Mouse (Mus musculus): Measurements from ENCODE around the gene Clic1. TPM values are rescaled to one million over a fixed set of nuclear protein-coding genes. Genes with fewer than 3 reads are reported as not detected.

Gene Clic1
- total and polyA plus RNA-seq, 3 experiments: 32.5 to 44.4 (median 33.1) TPM

- TF ChIP-seq CTCF (IDR thresholded peaks at IDR 0.05) (peak; percentile 64), EP300 (IDR thresholded peaks at IDR 0.05; ENCODE audit: insufficient read depth, low read depth, low read length) (no peak)
- no peaks in the 10 kb centered on the region for H3K4me1 ChIP-seq (ENCODE audit: control insufficient read depth, insufficient read depth, low read length)
- H3K9ac ChIP-seq (ENCODE audit: low read depth, low read length): no peak overlapping the region
- WGBS: 31% methylated on average over 13 of the region's 13 CpGs
- H3K36me3 ChIP-seq (ENCODE audit: control insufficient read depth, insufficient read depth, low read length): no peaks in the 10 kb centered on the region
- H3K27me3 ChIP-seq (ENCODE audit: control insufficient read depth, insufficient read depth, low read length): no peaks in the 10 kb centered on the region
- no peak overlapping the region for H3K4me3 ChIP-seq
- no peak for DNase-seq
- intact Hi-C loops (cut with DNase I): loop anchor here (1.0 kb wide), 1 partner anchor 85 kb away; no protein-coding TSS in a partner anchor
- H3K27ac ChIP-seq: no peak overlapping the region
- H3K79me2 ChIP-seq (replicated peaks; ENCODE audit: control insufficient read depth, insufficient read depth, low read length): no peaks in the 10 kb centered on the region
Measured at GRCm38 (mm10) chr17:35105740-35106389, 56.1 kb downstream of the Clic1 start.

GRCm38 (mm10) chr17:35106522-35106921 is 56.8 kb downstream of the Clic1 start:
- no peaks in the 10 kb centered on the region; the same call in 1 of the 2 replicates for H3K4me1 ChIP-seq (ENCODE audit: control insufficient read depth, insufficient read depth, low read length)
- no peak overlapping the region for H3K4me3 ChIP-seq
- no peak for DNase-seq
- no peak for TF ChIP-seq EP300 (IDR thresholded peaks at IDR 0.05; ENCODE audit: insufficient read depth, low read depth, low read length)
- TF ChIP-seq POLR2A (IDR thresholded peaks at IDR 0.05; ENCODE audit: insufficient read depth, low read depth, low read length): no peak
- no peak for TF ChIP-seq CTCF (IDR thresholded peaks at IDR 0.05)
- intact Hi-C loops (cut with DNase I): loop anchor here (1.0 kb wide), 1 partner anchor 85 kb away; no protein-coding TSS in a partner anchor
- H3K36me3 ChIP-seq (ENCODE audit: control insufficient read depth, insufficient read depth, low read length): no peaks in the 10 kb centered on the region
- H3K27ac ChIP-seq: no peak overlapping the region
- H3K27me3 ChIP-seq (ENCODE audit: control insufficient read depth, insufficient read depth, low read length): no peaks in the 10 kb centered on the region
- H3K79me2 ChIP-seq (replicated peaks; ENCODE audit: control insufficient read depth, insufficient read depth, low read length): no peaks in the 10 kb centered on the region
- no peak overlapping the region for H3K9ac ChIP-seq (ENCODE audit: low read depth, low read length)
- 64% methylated on average over 3 of the region's 3 CpGs for WGBS

DNA sequence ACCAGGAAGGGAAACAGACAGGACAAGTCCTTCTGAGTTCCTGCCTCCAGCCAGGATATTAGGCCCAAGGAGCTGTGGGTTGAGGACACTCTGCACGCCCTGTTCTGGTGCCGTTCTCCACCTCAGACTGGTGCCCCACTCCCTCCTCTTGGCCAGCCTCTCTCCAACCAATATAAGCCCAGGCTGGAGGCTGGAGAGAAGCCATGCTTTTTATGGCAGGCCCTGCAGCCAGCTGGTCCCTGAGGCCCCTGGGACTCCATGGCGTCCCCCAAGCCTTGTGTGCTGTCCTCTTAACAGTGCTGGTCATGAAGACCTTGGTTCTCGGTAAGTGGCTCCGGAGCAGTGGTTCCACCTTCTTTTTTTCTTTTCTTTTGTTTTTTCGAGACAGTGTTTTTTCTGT is 58.3 kb downstream of the Clic1 start, which contains the start of gene Ly6g5c:
Ly6g5c (plus strand) TSS at position 183 of the 400 bp plus-strand sequence.
- H3K4me1 ChIP-seq (ENCODE audit: control insufficient read depth, insufficient read depth, low read length): peaks cover 2% of the 10 kb centered on the region
- no peaks in the 10 kb centered on the region for H3K36me3 ChIP-seq (ENCODE audit: control insufficient read depth, insufficient read depth, low read length)
- no peak within 1 kb of the TSS for H3K27ac ChIP-seq
- intact Hi-C loops (cut with DNase I): no loop called here
- no peak for DNase-seq
- H3K27me3 ChIP-seq (ENCODE audit: control insufficient read depth, insufficient read depth, low read length): no peaks in the 10 kb centered on the region
- no peak within 1 kb of the TSS for H3K4me3 ChIP-seq
- no peak within 1 kb of the TSS for H3K9ac ChIP-seq (ENCODE audit: low read depth, low read length)
- TF ChIP-seq POLR2A (IDR thresholded peaks at IDR 0.05; ENCODE audit: insufficient read depth, low read depth, low read length) (no peak), EP300 (IDR thresholded peaks at IDR 0.05; ENCODE audit: insufficient read depth, low read depth, low read length) (no peak), CTCF (IDR thresholded peaks at IDR 0.05) (no peak)
- 73% methylated on average over 6 of the region's 6 CpGs for WGBS
- H3K79me2 ChIP-seq (replicated peaks; ENCODE audit: control insufficient read depth, insufficient read depth, low read length): no peaks in the 10 kb centered on the region

Other genes with a start within 250 kb of the Clic1 start
Only the 30 nearest of the 46 such genes appear.
- 10 to 100 TPM; 38.0 to 42.6 TPM for gene Ehmt2, start 151.5 kb upstream of the Clic1 start, total RNA-seq (2021)
- 61.6 and 64.0 TPM in 2 replicates for gene Ehmt2, start 151.5 kb upstream of the Clic1 start, polyA plus RNA-seq (2012; rRNA removed)
- gene Slc44a4, start 135.5 kb upstream of the Clic1 start, total RNA-seq (2021): not detected
- 1.1 TPM in 1 of 2 replicates, not detected in the other for gene Slc44a4, start 135.5 kb upstream of the Clic1 start, polyA plus RNA-seq (2012; rRNA removed)
- 10 to 100 TPM; 14.5 TPM for gene Neu1, start 118.7 kb upstream of the Clic1 start, total RNA-seq (2021)
- gene Neu1, start 118.7 kb upstream of the Clic1 start, polyA plus RNA-seq (2012; rRNA removed): 22.0 and 23.6 TPM in 2 replicates
- gene Hspa1b, start 90.7 kb upstream of the Clic1 start, total RNA-seq (2021): 10 to 100 TPM in 1 of 2 experiments, 1 to 10 TPM in 1; 2.9 to 11.2 TPM
- 2.0 and 6.3 TPM in 2 replicates for gene Hspa1b, start 90.7 kb upstream of the Clic1 start, polyA plus RNA-seq (2012; rRNA removed)
- gene Gm20481, start 80.1 kb upstream of the Clic1 start, total RNA-seq (2021): not detected
- not detected in 2 replicates for gene Gm20481, start 80.1 kb upstream of the Clic1 start, polyA plus RNA-seq (2012; rRNA removed)
- gene Hspa1a, start 77.8 kb upstream of the Clic1 start, total RNA-seq (2021): 1 to 10 TPM; 3.3 to 9.8 TPM
- 3.0 and 5.9 TPM in 2 replicates for gene Hspa1a, start 77.8 kb upstream of the Clic1 start, polyA plus RNA-seq (2012; rRNA removed)
- 10 to 100 TPM in 1 of 2 experiments, 1 to 10 TPM in 1; 8.3 to 10.9 TPM for gene Hspa1l, start 77.3 kb upstream of the Clic1 start, total RNA-seq (2021)
- gene Hspa1l, start 77.3 kb upstream of the Clic1 start, polyA plus RNA-seq (2012; rRNA removed): 3.6 and 6.6 TPM in 2 replicates
- 10 to 100 TPM; 17.3 to 21.3 TPM for gene Lsm2, start 68.1 kb upstream of the Clic1 start, total RNA-seq (2021)
- 50.7 and 58.0 TPM in 2 replicates for gene Lsm2, start 68.1 kb upstream of the Clic1 start, polyA plus RNA-seq (2012; rRNA removed)
- 10 to 100 TPM; 27.0 to 28.5 TPM for gene Vars, start 49.0 kb upstream of the Clic1 start, total RNA-seq (2021)
- 32.7 and 39.2 TPM in 2 replicates for gene Vars, start 49.0 kb upstream of the Clic1 start, polyA plus RNA-seq (2012; rRNA removed)
- 10 to 100 TPM; 10.0 to 10.9 TPM for gene Vwa7, start 33.4 kb upstream of the Clic1 start, total RNA-seq (2021)
- gene Vwa7, start 33.4 kb upstream of the Clic1 start, polyA plus RNA-seq (2012; rRNA removed): 7.5 and 10.2 TPM in 2 replicates
- gene Sapcd1, start 21.9 kb upstream of the Clic1 start, total RNA-seq (2021): not detected
- 0.20 and 0.67 TPM in 2 replicates for gene Sapcd1, start 21.9 kb upstream of the Clic1 start, polyA plus RNA-seq (2012; rRNA removed)
- gene Msh5, start 3.2 kb upstream of the Clic1 start, total RNA-seq (2021): under 1 TPM; 0.23 to 0.29 TPM
- gene Msh5, start 3.2 kb upstream of the Clic1 start, polyA plus RNA-seq (2012; rRNA removed): 1.00 and 1.2 TPM in 2 replicates
- gene Ddah2, start 9.1 kb downstream of the Clic1 start, total RNA-seq (2021): 10 to 100 TPM; 20.0 to 20.5 TPM
- 31.4 and 40.8 TPM in 2 replicates for gene Ddah2, start 9.1 kb downstream of the Clic1 start, polyA plus RNA-seq (2012; rRNA removed)
- under 1 TPM; 0.34 to 0.55 TPM for gene Ly6g6c, start 15.4 kb downstream of the Clic1 start, total RNA-seq (2021)
- gene Ly6g6c, start 15.4 kb downstream of the Clic1 start, polyA plus RNA-seq (2012; rRNA removed): 0.23 and 0.64 TPM in 2 replicates
- gene Mpig6b, start 16.2 kb downstream of the Clic1 start, total RNA-seq (2021): 1 to 10 TPM in 1 of 2 experiments, under 1 TPM in 1; 0.31 to 2.4 TPM
- 0.32 and 1.4 TPM in 2 replicates for gene Mpig6b, start 16.2 kb downstream of the Clic1 start, polyA plus RNA-seq (2012; rRNA removed)
- not detected for gene Ly6g6e, start 26.9 kb downstream of the Clic1 start, total RNA-seq (2021)
- gene Ly6g6e, start 26.9 kb downstream of the Clic1 start, polyA plus RNA-seq (2012; rRNA removed): 0.41 TPM in 1 of 2 replicates, not detected in the other
- under 1 TPM in 1 of 2 experiments, not detected in 1; 0.61 TPM for gene Ly6g6d, start 28.1 kb downstream of the Clic1 start, total RNA-seq (2021)
- gene Ly6g6d, start 28.1 kb downstream of the Clic1 start, polyA plus RNA-seq (2012; rRNA removed): 1.3 and 1.6 TPM in 2 replicates
- gene Ly6g6f, start 35.6 kb downstream of the Clic1 start, total RNA-seq (2021): not detected
- gene Ly6g6f, start 35.6 kb downstream of the Clic1 start, polyA plus RNA-seq (2012; rRNA removed): 0.27 TPM in 1 of 2 replicates, not detected in the other
- gene Abhd16a, start 39.3 kb downstream of the Clic1 start, total RNA-seq (2021): 10 to 100 TPM; 53.2 to 62.5 TPM
- 95.7 and 98.2 TPM in 2 replicates for gene Abhd16a, start 39.3 kb downstream of the Clic1 start, polyA plus RNA-seq (2012; rRNA removed)
- gene Ly6g5c, start 58.3 kb downstream of the Clic1 start, total RNA-seq (2021): not detected
- not detected in 2 replicates for gene Ly6g5c, start 58.3 kb downstream of the Clic1 start, polyA plus RNA-seq (2012; rRNA removed)
- under 1 TPM in 1 of 2 experiments, not detected in 1; 0.36 TPM for gene Ly6g5b, start 65.5 kb downstream of the Clic1 start, total RNA-seq (2021)
- gene Ly6g5b, start 65.5 kb downstream of the Clic1 start, polyA plus RNA-seq (2012; rRNA removed): 0.23 and 0.35 TPM in 2 replicates
- 1 to 10 TPM; 6.8 to 8.5 TPM for gene Gpank1, start 71.5 kb downstream of the Clic1 start, total RNA-seq (2021)
- gene Gpank1, start 71.5 kb downstream of the Clic1 start, polyA plus RNA-seq (2012; rRNA removed): 9.5 TPM in 2 replicates
- 100 to 1,000 TPM; 149 to 170 TPM for gene Csnk2b, start 72.1 kb downstream of the Clic1 start, total RNA-seq (2021)
- gene Csnk2b, start 72.1 kb downstream of the Clic1 start, polyA plus RNA-seq (2012; rRNA removed): 297 and 301 TPM in 2 replicates
- 10 to 100 TPM; 30.2 to 31.3 TPM for gene D17H6S53E, start 76.4 kb downstream of the Clic1 start, total RNA-seq (2021)
- 7.7 and 11.8 TPM in 2 replicates for gene D17H6S53E, start 76.4 kb downstream of the Clic1 start, polyA plus RNA-seq (2012; rRNA removed)
- not detected for gene Apom, start 82.1 kb downstream of the Clic1 start, total RNA-seq (2021)
- not detected in 2 replicates for gene Apom, start 82.1 kb downstream of the Clic1 start, polyA plus RNA-seq (2012; rRNA removed)
- 100 to 1,000 TPM; 216 to 252 TPM for gene Bag6, start 85.2 kb downstream of the Clic1 start, total RNA-seq (2021)
- gene Bag6, start 85.2 kb downstream of the Clic1 start, polyA plus RNA-seq (2012; rRNA removed): 140 and 150 TPM in 2 replicates
- gene Prrc2a, start 114.9 kb downstream of the Clic1 start, total RNA-seq (2021): 100 to 1,000 TPM; 132 to 139 TPM
- 183 and 197 TPM in 2 replicates for gene Prrc2a, start 114.9 kb downstream of the Clic1 start, polyA plus RNA-seq (2012; rRNA removed)
- 1 to 10 TPM; 2.9 to 3.9 TPM for gene Aif1, start 126.1 kb downstream of the Clic1 start, total RNA-seq (2021)
- gene Aif1, start 126.1 kb downstream of the Clic1 start, polyA plus RNA-seq (2012; rRNA removed): 1.5 and 2.0 TPM in 2 replicates
- gene Lst1, start 138.5 kb downstream of the Clic1 start, total RNA-seq (2021): 1 to 10 TPM; 4.1 to 4.5 TPM
- 7.2 and 11.3 TPM in 2 replicates for gene Lst1, start 138.5 kb downstream of the Clic1 start, polyA plus RNA-seq (2012; rRNA removed)
- gene Ltb, start 144.5 kb downstream of the Clic1 start, total RNA-seq (2021): 1 to 10 TPM; 1.3 TPM
- gene Ltb, start 144.5 kb downstream of the Clic1 start, polyA plus RNA-seq (2012; rRNA removed): 2.0 and 5.2 TPM in 2 replicates